Mouse (Mus musculus): ENCODE data around the gene Sypl. TPM values are rescaled to one million over a fixed set of nuclear protein-coding genes. Genes with fewer than 3 reads are reported as not detected.

Gene Sypl
- polyA plus RNA-seq, 1 experiment, result 79.7 TPM

DNA sequence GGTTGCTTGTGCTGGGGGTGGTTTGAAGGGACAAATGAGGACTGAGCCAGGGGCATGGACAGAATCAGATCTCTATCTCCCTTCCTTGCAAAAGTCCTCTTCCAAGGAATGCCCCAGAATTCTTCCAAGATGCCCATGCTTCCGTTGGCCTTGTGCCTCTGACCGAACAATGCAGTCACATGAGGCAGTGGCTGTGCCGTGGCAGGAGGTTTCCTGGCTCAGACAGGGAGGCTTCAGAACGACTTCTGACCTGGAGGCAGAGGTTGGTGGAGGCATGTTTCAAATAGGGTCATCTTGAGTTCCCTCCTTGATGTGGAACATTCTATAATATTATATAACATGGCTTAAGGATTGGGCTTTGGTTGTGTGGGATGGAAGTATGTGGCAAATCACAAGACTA, 64.9 kb downstream of the Sypl start:
- H3K9ac ChIP-seq (ENCODE audit: low read depth, poor library complexity, severe bottlenecking), result no peak overlapping the region
- H3K4me1 ChIP-seq (ENCODE audit: control insufficient read depth, insufficient read depth, low read length), result no peaks in the 10 kb centered on the region
- no peaks in the 10 kb centered on the region for H3K36me3 ChIP-seq (ENCODE audit: control insufficient read depth, insufficient read depth, low read length, poor library complexity, severe bottlenecking)
- no peak overlapping the region for H3K4me3 ChIP-seq (ENCODE audit: low read depth, low read length)
- no peaks in the 10 kb centered on the region for H3K9me3 ChIP-seq (replicated peaks; ENCODE audit: control insufficient read depth, insufficient read depth, low read length, poor library complexity, severe bottlenecking)
- H3K27me3 ChIP-seq (ENCODE audit: control insufficient read depth, insufficient read depth, low read length, poor library complexity, severe bottlenecking), result no peaks in the 10 kb centered on the region
- no peak for TF ChIP-seq EP300 (IDR thresholded peaks at IDR 0.05; ENCODE audit: insufficient read depth, low read depth, low read length)
- TF ChIP-seq POLR2A (IDR thresholded peaks at IDR 0.05; ENCODE audit: insufficient read depth, low read length), result no peak
- no peak for TF ChIP-seq CTCF (IDR thresholded peaks at IDR 0.05; ENCODE audit: low read depth, low read length)
- H3K27ac ChIP-seq (ENCODE audit: insufficient read depth, low read length), result no peak overlapping the region

DNA sequence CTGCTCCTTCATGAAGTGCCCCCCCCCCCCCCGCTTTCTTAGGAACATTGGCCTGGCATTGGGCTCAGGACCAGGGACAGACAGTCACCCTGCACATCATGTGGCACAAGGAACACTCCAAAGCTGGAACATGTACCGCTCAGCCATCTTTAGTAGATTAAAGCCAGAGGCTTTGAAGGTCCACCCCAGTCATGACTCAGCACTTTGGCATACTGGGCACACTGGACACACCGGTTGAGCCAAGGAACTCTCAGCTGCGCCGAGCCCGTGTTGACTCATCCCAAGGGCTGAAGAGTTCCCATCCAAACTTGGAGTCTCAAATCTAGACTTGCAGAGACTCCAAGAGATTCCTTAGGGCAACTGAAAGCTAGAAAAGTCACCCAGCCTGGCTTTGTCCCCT, 66.3 kb downstream of the Sypl start:
- Histone ChIP-seq H3K9me3 (replicated peaks; ENCODE audit: control insufficient read depth, insufficient read depth, low read length, poor library complexity, severe bottlenecking) (no peaks in the 10 kb centered on the region), H3K4me1 (ENCODE audit: control insufficient read depth, insufficient read depth, low read length) (no peaks in the 10 kb centered on the region), H3K27me3 (ENCODE audit: control insufficient read depth, insufficient read depth, low read length, poor library complexity, severe bottlenecking) (no peaks in the 10 kb centered on the region), H3K9ac (ENCODE audit: low read depth, poor library complexity, severe bottlenecking) (no peak overlapping the region), H3K36me3 (ENCODE audit: control insufficient read depth, insufficient read depth, low read length, poor library complexity, severe bottlenecking) (no peaks in the 10 kb centered on the region), H3K4me3 (ENCODE audit: low read depth, low read length) (no peak overlapping the region), H3K27ac (ENCODE audit: insufficient read depth, low read length) (no peak overlapping the region)
- TF ChIP-seq CTCF (IDR thresholded peaks at IDR 0.05; ENCODE audit: low read depth, low read length) (no peak), POLR2A (IDR thresholded peaks at IDR 0.05; ENCODE audit: insufficient read depth, low read length) (no peak), EP300 (IDR thresholded peaks at IDR 0.05; ENCODE audit: insufficient read depth, low read depth, low read length) (no peak)

DNA sequence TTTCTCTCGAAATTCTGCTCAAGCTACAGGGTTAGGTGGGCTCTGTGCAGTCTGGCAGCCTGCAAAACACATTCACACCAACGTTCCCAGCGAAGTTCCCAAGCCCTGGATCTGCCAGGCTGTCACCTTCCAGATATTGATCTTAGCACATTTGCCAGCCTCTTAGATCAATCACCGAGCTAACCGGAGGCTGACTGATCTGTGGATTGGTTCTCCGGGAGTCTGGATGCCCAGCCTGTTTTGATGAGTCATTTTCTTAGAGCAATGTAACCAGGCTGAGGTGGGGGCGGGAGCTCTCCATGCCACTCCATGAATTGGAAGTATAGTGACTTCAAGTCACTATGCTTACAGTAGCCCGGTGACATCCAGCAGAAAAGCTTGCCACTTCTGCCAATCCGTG, 67.4 kb downstream of the Sypl start:
- Histone ChIP-seq H3K36me3 (ENCODE audit: control insufficient read depth, insufficient read depth, low read length, poor library complexity, severe bottlenecking) (no peaks in the 10 kb centered on the region), H3K4me1 (ENCODE audit: control insufficient read depth, insufficient read depth, low read length) (no peaks in the 10 kb centered on the region), H3K9me3 (replicated peaks; ENCODE audit: control insufficient read depth, insufficient read depth, low read length, poor library complexity, severe bottlenecking) (no peaks in the 10 kb centered on the region), H3K27ac (ENCODE audit: insufficient read depth, low read length) (no peak overlapping the region), H3K9ac (ENCODE audit: low read depth, poor library complexity, severe bottlenecking) (no peak overlapping the region), H3K27me3 (ENCODE audit: control insufficient read depth, insufficient read depth, low read length, poor library complexity, severe bottlenecking) (no peaks in the 10 kb centered on the region), H3K4me3 (ENCODE audit: low read depth, low read length) (no peak overlapping the region)
- no peak for TF ChIP-seq POLR2A (IDR thresholded peaks at IDR 0.05; ENCODE audit: insufficient read depth, low read length)
- no peak for TF ChIP-seq CTCF (IDR thresholded peaks at IDR 0.05; ENCODE audit: low read depth, low read length)
- no peak for TF ChIP-seq EP300 (IDR thresholded peaks at IDR 0.05; ENCODE audit: insufficient read depth, low read depth, low read length)

DNA sequence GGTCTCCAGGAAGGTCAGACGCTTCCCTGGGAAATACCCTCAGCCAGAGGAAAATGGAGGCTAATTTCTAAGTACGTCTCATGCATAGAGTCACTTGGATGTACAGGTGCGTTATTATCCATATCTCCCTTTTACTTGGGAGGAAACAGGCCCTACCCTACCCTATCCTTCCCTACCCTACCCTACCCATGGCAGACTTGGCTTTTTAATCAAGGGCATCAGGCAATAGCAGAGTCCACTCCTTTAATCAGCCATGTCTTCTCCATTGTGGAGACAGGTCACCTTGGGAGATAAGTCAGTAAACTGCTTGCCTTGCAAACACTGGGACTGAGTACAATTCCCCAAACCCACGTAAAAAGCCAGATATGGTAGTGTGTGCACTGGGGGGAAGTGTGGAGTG, 68.1 kb downstream of the Sypl start:
- Histone ChIP-seq H3K27me3 (ENCODE audit: control insufficient read depth, insufficient read depth, low read length, poor library complexity, severe bottlenecking) (no peaks in the 10 kb centered on the region), H3K4me1 (ENCODE audit: control insufficient read depth, insufficient read depth, low read length) (no peaks in the 10 kb centered on the region), H3K4me3 (ENCODE audit: low read depth, low read length) (no peak overlapping the region), H3K36me3 (ENCODE audit: control insufficient read depth, insufficient read depth, low read length, poor library complexity, severe bottlenecking) (no peaks in the 10 kb centered on the region), H3K9ac (ENCODE audit: low read depth, poor library complexity, severe bottlenecking) (no peak overlapping the region), H3K27ac (ENCODE audit: insufficient read depth, low read length) (no peak overlapping the region), H3K9me3 (replicated peaks; ENCODE audit: control insufficient read depth, insufficient read depth, low read length, poor library complexity, severe bottlenecking) (no peaks in the 10 kb centered on the region)
- TF ChIP-seq CTCF (IDR thresholded peaks at IDR 0.05; ENCODE audit: low read depth, low read length) (no peak), EP300 (IDR thresholded peaks at IDR 0.05; ENCODE audit: insufficient read depth, low read depth, low read length) (no peak), POLR2A (IDR thresholded peaks at IDR 0.05; ENCODE audit: insufficient read depth, low read length) (no peak)

DNA sequence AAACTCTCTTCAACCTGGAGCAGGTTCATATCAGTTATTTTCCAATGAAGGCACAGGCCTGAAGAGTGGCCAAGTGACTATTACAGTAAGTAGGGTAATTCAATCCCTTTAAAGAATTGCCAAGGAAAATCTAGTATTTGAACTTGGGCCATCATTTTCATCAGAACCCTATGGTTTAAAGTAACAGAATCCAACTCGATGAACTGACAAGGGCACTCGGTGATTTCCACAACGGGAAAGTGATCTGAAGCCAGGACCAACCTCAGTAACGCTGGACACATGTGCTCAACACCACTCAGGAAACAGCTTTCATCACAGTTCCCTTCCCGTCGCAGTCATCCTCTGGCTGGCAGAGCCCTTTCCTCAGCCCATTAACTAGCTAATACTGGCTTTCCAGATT, 70.8 kb downstream of the Sypl start:
- Histone ChIP-seq H3K9me3 (replicated peaks; ENCODE audit: control insufficient read depth, insufficient read depth, low read length, poor library complexity, severe bottlenecking) (no peaks in the 10 kb centered on the region), H3K27me3 (ENCODE audit: control insufficient read depth, insufficient read depth, low read length, poor library complexity, severe bottlenecking) (no peaks in the 10 kb centered on the region), H3K36me3 (ENCODE audit: control insufficient read depth, insufficient read depth, low read length, poor library complexity, severe bottlenecking) (no peaks in the 10 kb centered on the region), H3K4me3 (ENCODE audit: low read depth, low read length) (no peak overlapping the region), H3K4me1 (ENCODE audit: control insufficient read depth, insufficient read depth, low read length) (peaks cover 3% of the 10 kb centered on the region), H3K27ac (ENCODE audit: insufficient read depth, low read length) (no peak overlapping the region), H3K9ac (ENCODE audit: low read depth, poor library complexity, severe bottlenecking) (no peak overlapping the region)
- TF ChIP-seq EP300 (IDR thresholded peaks at IDR 0.05; ENCODE audit: insufficient read depth, low read depth, low read length) (no peak), POLR2A (IDR thresholded peaks at IDR 0.05; ENCODE audit: insufficient read depth, low read length) (no peak), CTCF (IDR thresholded peaks at IDR 0.05; ENCODE audit: low read depth, low read length) (no peak)

DNA sequence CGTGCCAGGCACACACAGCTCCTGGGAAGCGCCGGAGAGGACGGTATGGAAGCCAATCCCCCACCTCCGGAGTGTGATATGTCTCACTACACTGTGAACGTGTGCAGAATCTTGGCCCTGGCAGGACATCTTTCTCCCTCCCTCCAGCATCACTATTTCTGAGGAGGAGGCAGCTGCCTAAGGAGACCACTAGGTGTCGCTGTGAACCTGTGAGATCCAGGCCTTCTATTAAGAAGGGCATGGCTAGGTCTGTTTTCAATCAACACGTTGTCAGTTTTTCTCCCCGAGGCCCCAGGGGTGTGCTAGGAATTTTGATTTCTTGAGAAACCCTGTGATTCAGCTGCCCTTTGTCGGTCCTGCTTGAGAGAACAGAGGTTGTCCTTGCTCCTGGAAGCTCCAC, 73.4 kb downstream of the Sypl start:
- no peak overlapping the region for H3K27ac ChIP-seq (ENCODE audit: insufficient read depth, low read length)
- TF ChIP-seq POLR2A (IDR thresholded peaks at IDR 0.05; ENCODE audit: insufficient read depth, low read length), result no peak
- peak; percentile 91 for TF ChIP-seq CTCF (IDR thresholded peaks at IDR 0.05; ENCODE audit: low read depth, low read length)

More for the DNA sequence above, 73.4 kb downstream of the Sypl start:
- H3K9me3 ChIP-seq (replicated peaks; ENCODE audit: control insufficient read depth, insufficient read depth, low read length, poor library complexity, severe bottlenecking), result no peaks in the 10 kb centered on the region
- no peaks in the 10 kb centered on the region for H3K36me3 ChIP-seq (ENCODE audit: control insufficient read depth, insufficient read depth, low read length, poor library complexity, severe bottlenecking)
- no peak overlapping the region for H3K9ac ChIP-seq (ENCODE audit: low read depth, poor library complexity, severe bottlenecking)
- H3K4me1 ChIP-seq (ENCODE audit: control insufficient read depth, insufficient read depth, low read length), result peaks cover 3% of the 10 kb centered on the region
- no peaks in the 10 kb centered on the region for H3K27me3 ChIP-seq (ENCODE audit: control insufficient read depth, insufficient read depth, low read length, poor library complexity, severe bottlenecking)
- H3K4me3 ChIP-seq (ENCODE audit: low read depth, low read length), result no peak overlapping the region

All from ES-Bruce4 (cell line).